Mouse (Mus musculus) cerebellum, adult 11-12 months (tissue): ENCODE results near the gene Calm3.
"Not testable (repeated sequence)": the region's sequence is repeated elsewhere in the genome, so short reads cannot be mapped to it uniquely, and the experiment has no call there.

Experiments used
- DNase-seq: peaks from one replicate; pipeline ENCODE4 v3.0.0; 2022

Gene Calm3

GRCm38 (mm10) chr7:16924037-16924834, at the start of gene Calm3:
TSS of gene Calm3 (minus strand) at chr7:16924114.
- peak; percentile 100 for DNase-seq

- no peak for DNase-seq
These were observed 47.2 kb upstream of the Calm3 start for GRCm38 (mm10) chr7:16971160-16971559.

GRCm38 (mm10) chr7:16968414-16968813, 44.5 kb upstream of the Calm3 start:
- no peak for DNase-seq

- no peak for DNase-seq
These were observed 37.8 kb upstream of the Calm3 start for GRCm38 (mm10) chr7:16961678-16962077.

- DNase-seq, result peak; percentile 90
These were observed 35.7 kb upstream of the Calm3 start, which contains the start of gene Pnmal1 for GRCm38 (mm10) chr7:16959539-16960187. TSS of gene Pnmal1 (plus strand) at chr7:16959679.

- DNase-seq, result no peak
These were observed 32.7 kb upstream of the Calm3 start for GRCm38 (mm10) chr7:16956410-16957265.

GRCm38 (mm10) chr7:16955712-16956111, 31.8 kb upstream of the Calm3 start:
- no peak for DNase-seq

- DNase-seq, result not testable (repeated sequence)
These were observed 29.9 kb upstream of the Calm3 start for GRCm38 (mm10) chr7:16953776-16954175.

- DNase-seq, result peak; percentile 85
These were observed 27.1 kb upstream of the Calm3 start for GRCm38 (mm10) chr7:16950861-16951635.

GRCm38 (mm10) chr7:16949908-16950841, 26.3 kb upstream of the Calm3 start:
- peak; percentile 85 for DNase-seq

- DNase-seq, result peak; percentile 71
These were observed 25.1 kb upstream of the Calm3 start for GRCm38 (mm10) chr7:16948923-16949458.

- DNase-seq, result peak; percentile 72
These were observed 24.0 kb upstream of the Calm3 start for GRCm38 (mm10) chr7:16947959-16948361.

- peak; percentile 76 for DNase-seq
These were observed 23.5 kb upstream of the Calm3 start for GRCm38 (mm10) chr7:16947349-16947895.

GRCm38 (mm10) chr7:16946441-16947348, 22.8 kb upstream of the Calm3 start:
- peak; percentile 80 for DNase-seq

- peak; percentile 77 for DNase-seq
These were observed 21.5 kb upstream of the Calm3 start for GRCm38 (mm10) chr7:16945419-16945818.

- DNase-seq, result no peak
These were observed 20.9 kb upstream of the Calm3 start for GRCm38 (mm10) chr7:16944808-16945315.

GRCm38 (mm10) chr7:16944061-16944807, 20.3 kb upstream of the Calm3 start, which contains the start of gene Pnmal2:
TSS of gene Pnmal2 (plus strand) at chr7:16944682.
- peak; percentile 95 for DNase-seq

- no peak for DNase-seq
These were observed 18.9 kb upstream of the Calm3 start for GRCm38 (mm10) chr7:16942861-16943260.
